Mouse (Mus musculus) lung, embryonic 14.5 days (tissue): ENCODE measurements at regions not wholly inside any gene's neighbourhood (a gene's known extent, or its start where the extent isn't known, plus 50 kb on each side); places are given as distances from the start of the nearest gene placed in this dataset.

Source experiments
- ATAC-seq: fragments of 200-750 bp; cut with Nextera tagmentation; 2 replicates; pipeline ENCODE4 v1.8.0; 2017; ENCODE audit warnings: mild to moderate bottlenecking, moderate TSS enrichment, moderate library complexity; ENCODE audit not compliant: insufficient read depth
- DNase-seq: peaks from one replicate; pipeline ENCODE4 v3.0.0-alpha.2; 2015
- H3K27ac ChIP-seq: fragments of 300-500 bp; sonication (generic); 2 replicates; pipeline ENCODE4 v1.5.1; 2014; ENCODE audit warnings: low read depth, mild to moderate bottlenecking, moderate library complexity
- H3K27me3 ChIP-seq: fragments of 300-500 bp; sonication (generic); 2 replicates; pipeline ENCODE4 v1.6.1; 2014; ENCODE audit warnings: low read length, control low read depth; ENCODE audit not compliant: insufficient read depth
- H3K36me3 ChIP-seq: fragments of 300-500 bp; sonication (generic); 2 replicates; pipeline ENCODE4 v1.6.1; 2014; ENCODE audit warnings: control low read depth; ENCODE audit not compliant: insufficient read depth
- H3K4me1 ChIP-seq: fragments of 300-500 bp; sonication (generic); 2 replicates; pipeline ENCODE4 v1.6.1; 2014; ENCODE audit warnings: antibody characterized with exemption, control low read depth; ENCODE audit not compliant: insufficient read depth
- H3K4me2 ChIP-seq: fragments of 300-500 bp; sonication (generic); 2 replicates; pipeline ENCODE4 v1.6.1; 2014; ENCODE audit warnings: mild to moderate bottlenecking
- H3K4me3 ChIP-seq: fragments of 300-500 bp; sonication (generic); 2 replicates; pipeline ENCODE4 v1.5.1; 2014; ENCODE audit warnings: low read depth, low read length
- H3K9ac ChIP-seq: fragments of 300-500 bp; sonication (generic); 2 replicates; pipeline ENCODE4 v1.6.1; 2014
- H3K9me3 ChIP-seq: fragments of 300-500 bp; sonication (generic); 2 replicates; pipeline ENCODE4 v1.6.1; 2016; ENCODE audit warnings: low read depth, low read length, control low read depth
- CTCF ChIP-seq: IDR thresholded peaks from 2 replicates; pipeline ENCODE4 v1.5.1; 2016; ENCODE audit warnings: antibody characterized with exemption, low read depth
- WGBS: fragments of 180-500 bp; shearing (Covaris S2); extraction: QIAGEN DNeasy Blood & Tissue Kit; methylation state at CpG from one replicate; pipeline ENCODE4 v1.1.7; 2014; 5-methylcytosine and 5-hydroxymethylcytosine counted together

DNA sequence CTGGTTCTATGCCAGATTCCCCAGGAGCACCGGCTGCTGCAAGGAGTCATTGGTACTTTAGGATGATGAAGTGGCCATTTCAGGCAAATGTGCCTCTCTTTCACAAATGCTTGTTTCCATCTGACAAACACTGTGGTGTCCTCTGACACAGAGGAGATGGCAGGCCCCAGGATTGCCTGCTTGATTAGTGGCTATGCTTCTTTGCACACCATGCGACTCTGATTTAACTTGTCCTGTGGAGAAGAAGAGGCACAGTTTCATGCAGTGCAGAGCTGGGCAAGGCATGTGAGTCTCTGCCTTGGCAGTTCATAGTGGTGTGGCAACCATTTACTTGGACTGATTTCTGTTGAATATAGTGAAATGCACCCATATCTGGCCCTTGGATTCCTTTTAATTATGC, 308.4 kb downstream of the Lmo7 start:
- ATAC-seq (peak; percentile 62; the same call in 1 of the 2 replicates), DNase-seq (peak; percentile 46)
- WGBS = 55% methylated on average over 2 of the region's 2 CpGs
- no peak overlapping the region for H3K9ac ChIP-seq
- no peaks in the 10 kb centered on the region for H3K4me1 ChIP-seq
- no peak overlapping the region for H3K4me2 ChIP-seq
- no peaks in the 10 kb centered on the region for H3K9me3 ChIP-seq
- H3K27ac ChIP-seq = no peak overlapping the region
- no peaks in the 10 kb centered on the region for H3K27me3 ChIP-seq
- TF ChIP-seq CTCF = no peak
- no peaks in the 10 kb centered on the region for H3K36me3 ChIP-seq
- H3K4me3 ChIP-seq = no peak overlapping the region

- DNase-seq (no peak), ATAC-seq (no peak)
- Histone ChIP-seq H3K9ac (no peak overlapping the region), H3K36me3 (no peaks in the 10 kb centered on the region), H3K4me1 (no peaks in the 10 kb centered on the region), H3K27ac (no peak overlapping the region), H3K4me3 (no peak overlapping the region), H3K27me3 (no peaks in the 10 kb centered on the region), H3K4me2 (no peak overlapping the region), H3K9me3 (no peaks in the 10 kb centered on the region)
- TF ChIP-seq CTCF = no peak
- WGBS = 90% methylated on average over 5 of the region's 5 CpGs
Measured at GRCm38 (mm10) chr14:102037487-102037886, 307.7 kb downstream of the Lmo7 start.

- DNase-seq = peak; percentile 93
- Histone ChIP-seq H3K27me3 (no peaks in the 10 kb centered on the region), H3K36me3 (no peaks in the 10 kb centered on the region), H3K27ac (peak overlapping the region; percentile 55; the same call in 1 of the 2 replicates), H3K4me2 (no peak overlapping the region), H3K4me3 (no peak overlapping the region), H3K9ac (no peak overlapping the region), H3K4me1 (no peaks in the 10 kb centered on the region), H3K9me3 (no peaks in the 10 kb centered on the region)
- peak; percentile 97 for ATAC-seq
- TF ChIP-seq CTCF = no peak
- WGBS = 39% methylated on average over 10 of the region's 10 CpGs
Measured at GRCm38 (mm10) chr14:102031047-102031903, 301.5 kb downstream of the Lmo7 start.

GRCm38 (mm10) chr14:102024646-102025045, 294.9 kb downstream of the Lmo7 start:
- ATAC-seq (peak; percentile 94), DNase-seq (peak; percentile 66)
- TF ChIP-seq CTCF = no peak
- no peaks in the 10 kb centered on the region for H3K4me1 ChIP-seq
- no peak overlapping the region for H3K9ac ChIP-seq
- WGBS = 40% methylated on average over 3 of the region's 3 CpGs
- H3K36me3 ChIP-seq = no peaks in the 10 kb centered on the region
- no peaks in the 10 kb centered on the region for H3K9me3 ChIP-seq
- H3K4me3 ChIP-seq = no peak overlapping the region
- no peaks in the 10 kb centered on the region for H3K27me3 ChIP-seq
- H3K27ac ChIP-seq = no peak overlapping the region
- no peak overlapping the region for H3K4me2 ChIP-seq

GRCm38 (mm10) chr14:102020161-102020605, 290.4 kb downstream of the Lmo7 start:
- DNase-seq = peak; percentile 35
- TF ChIP-seq CTCF = no peak
- Histone ChIP-seq H3K4me1 (no peaks in the 10 kb centered on the region), H3K9ac (no peak overlapping the region), H3K27me3 (no peaks in the 10 kb centered on the region), H3K36me3 (no peaks in the 10 kb centered on the region), H3K4me3 (no peak overlapping the region), H3K9me3 (no peaks in the 10 kb centered on the region), H3K4me2 (no peak overlapping the region), H3K27ac (no peak overlapping the region)
- no peak for ATAC-seq
- 66% methylated on average over 8 of the region's 8 CpGs for WGBS

- DNase-seq (no peak), ATAC-seq (no peak)
- 93% methylated on average over 2 of the region's 2 CpGs for WGBS
- H3K4me2 ChIP-seq = no peak overlapping the region
- TF ChIP-seq CTCF = no peak
- H3K36me3 ChIP-seq = no peaks in the 10 kb centered on the region
- H3K4me1 ChIP-seq = no peaks in the 10 kb centered on the region
- H3K9ac ChIP-seq = no peak overlapping the region
- no peaks in the 10 kb centered on the region for H3K9me3 ChIP-seq
- H3K4me3 ChIP-seq = no peak overlapping the region
- H3K27me3 ChIP-seq = no peaks in the 10 kb centered on the region
- no peak overlapping the region for H3K27ac ChIP-seq
Measured at GRCm38 (mm10) chr14:102019320-102019719, 289.6 kb downstream of the Lmo7 start.

GRCm38 (mm10) chr14:102016572-102016971, 286.8 kb downstream of the Lmo7 start:
- no peaks in the 10 kb centered on the region for H3K9me3 ChIP-seq
- no peak for ATAC-seq
- no peak overlapping the region for H3K4me3 ChIP-seq
- H3K27ac ChIP-seq = no peak overlapping the region
- H3K27me3 ChIP-seq = no peaks in the 10 kb centered on the region
- no peak overlapping the region for H3K4me2 ChIP-seq
- no peak overlapping the region for H3K9ac ChIP-seq
- no peaks in the 10 kb centered on the region for H3K36me3 ChIP-seq
- no peak for DNase-seq
- no peaks in the 10 kb centered on the region for H3K4me1 ChIP-seq
- TF ChIP-seq CTCF = no peak
